Mouse (Mus musculus) T-helper 1 cell (primary cell): ENCODE measurements around the gene Flt3l.
"Not testable (repeated sequence)": the region's sequence is repeated elsewhere in the genome, so short reads cannot be mapped to it uniquely, and the experiment has no call there.

Experiments
- in situ Hi-C: fragments of 300-600 bp; cut with MboI, MseI; formaldehyde crosslinking; loops from one replicate; pipeline ENCODE4 v1.15.1; 2025; ENCODE audit warnings: high pct_unique_total_duplicates

Flt3l gene

GRCm38 (mm10) chr7:45135993-45136567 lies at the start of gene Flt3l, which contains the start of gene Gm45713:
Gene Flt3l, minus strand, starts transcription at chr7:45136432.
Gene Gm45713, minus strand, starts transcription at chr7:45136231.
- in situ Hi-C loops = no loop called here

GRCm38 (mm10) chr7:45185921-45186320 lies 49.7 kb upstream of the Flt3l start:
- in situ Hi-C loops = no loop called here

DNA sequence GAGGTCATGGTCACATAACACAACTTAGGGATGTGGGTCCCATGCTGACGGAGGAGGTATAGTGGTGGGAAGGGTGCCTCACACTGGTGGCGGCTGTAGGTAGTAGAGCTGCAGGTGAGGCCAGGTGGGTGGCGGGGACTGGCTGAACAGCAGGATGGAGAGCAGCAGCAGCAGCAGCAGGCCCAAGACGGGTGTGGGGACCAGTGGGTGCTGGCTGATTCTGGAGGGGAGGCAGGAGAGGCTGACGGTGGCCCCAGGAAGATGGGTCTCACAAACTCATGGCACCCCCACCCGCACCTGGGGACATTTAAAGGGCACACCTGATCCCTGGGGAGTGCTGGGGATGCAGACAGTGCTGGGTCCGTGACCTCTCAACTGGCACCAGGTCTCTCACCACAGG lies 47.4 kb upstream of the Flt3l start:
- in situ Hi-C loops = no loop called here

DNA sequence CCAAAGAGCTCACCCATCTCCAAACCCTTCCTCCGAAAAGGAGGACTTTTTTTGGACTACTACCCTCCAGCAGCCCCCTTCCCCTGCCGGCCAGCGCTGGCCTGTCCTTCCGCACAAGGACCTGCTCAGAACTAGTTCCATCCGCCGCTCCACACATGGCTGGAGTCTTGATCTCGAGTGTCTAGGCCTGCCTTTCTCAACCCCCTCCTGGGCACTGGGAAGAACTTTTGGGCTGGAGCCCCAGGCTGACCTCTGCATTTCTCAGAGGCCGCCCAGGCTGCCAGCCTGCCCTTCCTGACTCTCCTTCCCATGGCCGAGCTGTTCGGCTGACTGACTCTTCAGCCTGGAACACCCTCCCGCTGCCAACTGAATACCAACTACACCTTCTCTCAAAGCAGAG lies 46.4 kb upstream of the Flt3l start:
- in situ Hi-C loops = no loop called here

- in situ Hi-C loops = no loop called here
Observed at GRCm38 (mm10) chr7:45182199-45182601, 46.0 kb upstream of the Flt3l start.

DNA sequence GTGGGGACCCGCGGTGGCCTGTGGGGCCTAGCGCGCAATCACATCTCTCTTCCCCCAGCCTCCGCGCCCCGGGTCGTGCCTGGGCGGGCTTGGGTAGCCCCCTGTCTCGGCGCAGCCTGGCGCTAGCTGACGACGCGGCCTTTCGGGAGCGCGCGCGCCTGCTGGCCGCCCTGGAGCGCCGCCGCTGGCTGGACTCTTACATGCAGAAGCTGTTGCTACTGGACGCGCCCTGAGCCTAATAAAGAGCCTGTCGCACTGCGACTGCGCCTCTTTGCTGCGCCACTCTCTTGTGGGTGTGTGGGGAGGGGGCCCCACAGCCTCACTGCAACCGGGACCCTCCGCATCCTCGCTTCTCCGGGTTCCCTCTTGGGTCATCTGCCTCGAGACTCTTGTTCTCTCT lies 45.3 kb upstream of the Flt3l start:
- in situ Hi-C loops = no loop called here

- in situ Hi-C loops = no loop called here
Observed at GRCm38 (mm10) chr7:45180896-45181477, 44.8 kb upstream of the Flt3l start, which contains the start of gene Pth2. Gene Pth2, plus strand, starts transcription at chr7:45180995.

DNA sequence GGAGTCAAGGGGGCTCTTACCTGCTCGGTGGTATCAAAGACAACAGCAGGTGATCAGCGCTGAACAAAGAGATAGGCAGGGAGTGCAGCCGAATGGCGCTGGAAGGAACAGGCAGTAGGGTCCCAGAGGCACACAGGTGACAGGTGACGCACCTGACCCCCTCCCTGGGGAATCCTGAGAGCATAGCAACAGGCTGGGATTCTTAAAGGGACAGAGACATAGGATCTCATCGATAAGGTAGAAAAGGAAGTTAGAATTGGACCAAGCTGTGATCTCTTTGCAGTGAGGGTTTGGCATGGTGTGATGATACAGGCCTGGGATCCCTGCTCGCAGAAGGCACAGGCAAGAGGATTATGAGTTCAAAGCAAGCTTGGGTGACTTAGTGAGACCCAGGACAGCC lies 43.2 kb upstream of the Flt3l start, which contains the start of gene Gfy:
Gene Gfy, minus strand, starts transcription at position 101 of the 400 bp plus-strand sequence.
- in situ Hi-C loops = no loop called here

GRCm38 (mm10) chr7:45178550-45178949 lies 42.3 kb upstream of the Flt3l start:
- in situ Hi-C loops = no loop called here

GRCm38 (mm10) chr7:45176356-45176755 lies 40.1 kb upstream of the Flt3l start:
- in situ Hi-C loops = no loop called here

DNA sequence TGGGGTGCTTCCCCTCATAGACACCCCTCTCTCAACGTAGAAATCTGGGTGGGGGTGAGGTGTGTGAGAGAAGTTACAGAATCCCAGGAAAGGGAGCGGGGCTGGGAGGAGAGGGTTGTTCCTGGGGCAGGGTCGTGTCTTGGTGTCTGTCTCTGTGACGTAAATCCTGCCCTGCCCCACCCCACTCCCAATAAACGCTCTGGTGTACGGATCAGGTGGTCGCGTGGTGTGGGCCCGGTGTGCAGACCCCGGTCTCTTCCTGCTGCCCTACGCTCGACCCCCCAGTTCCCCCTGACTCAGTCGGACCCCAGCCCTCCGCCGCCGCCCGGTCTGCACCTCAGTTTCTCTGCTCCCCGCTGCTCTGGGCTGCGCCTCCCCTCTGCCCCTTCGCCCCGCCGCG lies 39.7 kb upstream of the Flt3l start:
- in situ Hi-C loops = no loop called here

DNA sequence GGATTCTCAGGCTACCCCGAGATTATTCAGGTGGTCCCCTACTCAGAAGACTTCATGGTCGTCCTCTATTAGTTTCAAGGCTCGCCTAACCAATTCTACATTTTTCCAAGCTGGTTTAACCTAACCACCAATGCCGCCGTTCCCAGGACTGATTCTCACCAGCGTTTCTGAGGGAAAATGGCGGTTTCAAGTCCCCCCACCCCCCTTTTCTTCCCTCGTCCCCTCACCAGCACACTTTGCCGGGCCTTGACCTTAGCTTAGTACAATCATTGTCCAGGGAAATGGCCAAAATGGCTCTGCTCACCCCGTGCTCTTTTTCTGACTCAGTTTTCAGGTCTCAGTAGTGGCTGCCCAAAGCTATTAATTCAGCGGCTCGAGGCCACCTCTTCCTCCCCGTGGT lies 39.2 kb upstream of the Flt3l start:
- in situ Hi-C loops = no loop called here

DNA sequence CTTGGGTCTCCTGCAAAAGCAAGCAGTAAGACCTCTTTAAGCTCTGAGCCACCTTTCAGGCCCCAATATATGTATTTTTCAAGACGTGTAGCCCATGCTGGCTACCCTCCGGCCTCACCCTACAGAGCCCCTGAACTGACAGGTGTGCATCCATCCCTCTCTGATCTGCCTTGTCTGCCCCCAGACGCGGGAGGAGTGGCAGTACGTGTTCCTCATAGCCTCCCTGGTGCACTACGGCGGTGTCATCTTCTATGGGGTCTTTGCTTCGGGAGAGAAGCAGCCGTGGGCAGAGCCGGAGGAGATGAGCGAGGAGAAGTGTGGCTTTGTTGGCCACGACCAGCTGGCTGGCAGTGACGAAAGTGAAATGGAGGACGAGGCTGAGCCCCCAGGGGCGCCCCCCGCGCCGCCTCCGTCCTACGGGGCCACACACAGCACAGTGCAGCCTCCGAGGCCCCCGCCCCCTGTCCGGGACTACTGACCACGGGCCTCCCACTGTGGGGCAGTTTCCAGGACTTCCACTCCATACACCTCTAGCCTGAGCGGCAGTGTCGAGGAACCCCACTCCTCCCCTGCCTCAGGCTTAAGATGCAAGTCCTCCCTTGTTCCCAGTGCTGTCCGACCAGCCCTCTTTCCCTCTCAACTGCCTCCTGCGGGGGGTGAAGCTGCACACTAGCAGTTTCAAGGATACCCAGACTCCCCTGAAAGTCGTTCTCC lies 38.5 kb upstream of the Flt3l start:
- in situ Hi-C loops = no loop called here

- in situ Hi-C loops = not testable (repeated sequence)
Observed at GRCm38 (mm10) chr7:45173772-45174171, 37.5 kb upstream of the Flt3l start.

DNA sequence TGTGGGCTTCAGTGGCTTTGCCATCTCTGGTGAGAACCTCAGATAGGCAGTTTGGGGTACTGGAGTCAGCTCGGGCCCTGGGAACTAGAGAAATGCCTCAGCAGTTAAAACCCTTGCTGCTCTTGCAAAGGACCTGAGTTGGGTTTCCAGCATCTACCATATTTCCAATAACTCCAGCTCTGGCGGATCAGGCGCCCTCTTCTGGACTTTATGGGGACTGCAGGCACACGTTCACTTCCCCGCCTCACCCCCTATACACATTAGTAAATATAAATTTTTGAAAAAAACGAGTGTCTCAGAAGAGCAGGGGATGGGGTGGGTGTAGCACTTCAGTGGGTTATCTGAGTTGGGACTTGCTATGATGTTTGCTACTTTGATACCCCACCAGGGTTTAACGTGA lies 36.7 kb upstream of the Flt3l start:
- in situ Hi-C loops = no loop called here

DNA sequence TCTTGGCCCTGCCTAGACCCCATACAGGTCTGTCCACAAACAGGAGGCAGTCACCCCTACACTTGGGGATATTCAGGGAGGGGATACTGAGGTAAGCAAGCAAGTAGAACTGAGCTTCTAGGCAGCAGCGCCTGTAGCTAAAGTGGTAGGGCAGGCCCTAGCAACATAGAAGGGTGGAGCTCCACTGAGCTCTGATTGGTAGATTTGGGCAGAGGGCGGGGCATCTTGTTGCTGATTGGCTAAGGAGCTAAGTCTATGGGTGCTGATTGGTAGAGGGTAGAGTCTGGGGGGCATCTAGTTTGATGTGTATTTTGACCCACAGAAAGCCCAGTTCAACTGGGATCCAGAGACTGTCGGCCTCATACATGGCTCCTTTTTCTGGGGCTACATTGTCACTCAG lies 33.3 kb upstream of the Flt3l start:
- in situ Hi-C loops = no loop called here

- in situ Hi-C loops = no loop called here
Observed at GRCm38 (mm10) chr7:45168656-45169055, 32.4 kb upstream of the Flt3l start.

- in situ Hi-C loops = no loop called here
Observed at GRCm38 (mm10) chr7:45167761-45168445, 31.7 kb upstream of the Flt3l start.

DNA sequence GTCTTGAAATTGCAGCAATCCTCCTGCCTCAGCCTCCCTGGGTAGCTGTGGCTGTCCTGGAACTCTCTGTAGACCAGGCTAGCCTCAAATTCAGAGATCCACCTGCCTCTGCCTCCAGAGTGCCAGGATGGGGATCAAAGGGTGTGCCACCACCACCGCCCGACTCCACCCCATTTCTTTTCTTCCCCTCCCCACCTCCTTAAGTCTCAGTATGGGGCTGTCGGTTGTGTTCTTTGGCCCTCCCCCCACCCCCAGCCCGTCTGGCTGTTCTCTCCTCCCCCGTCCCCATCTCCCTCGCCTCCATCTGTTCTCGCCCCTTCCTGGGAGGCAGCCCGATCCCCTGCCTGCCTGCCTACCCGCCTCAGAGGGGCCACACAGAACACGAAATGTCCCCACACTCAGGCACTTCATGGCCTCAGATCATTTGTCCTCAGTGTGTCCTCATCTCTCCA lies 30.7 kb upstream of the Flt3l start:
- in situ Hi-C loops = no loop called here

- in situ Hi-C loops = no loop called here
Observed at GRCm38 (mm10) chr7:45165701-45166100, 29.5 kb upstream of the Flt3l start.

DNA sequence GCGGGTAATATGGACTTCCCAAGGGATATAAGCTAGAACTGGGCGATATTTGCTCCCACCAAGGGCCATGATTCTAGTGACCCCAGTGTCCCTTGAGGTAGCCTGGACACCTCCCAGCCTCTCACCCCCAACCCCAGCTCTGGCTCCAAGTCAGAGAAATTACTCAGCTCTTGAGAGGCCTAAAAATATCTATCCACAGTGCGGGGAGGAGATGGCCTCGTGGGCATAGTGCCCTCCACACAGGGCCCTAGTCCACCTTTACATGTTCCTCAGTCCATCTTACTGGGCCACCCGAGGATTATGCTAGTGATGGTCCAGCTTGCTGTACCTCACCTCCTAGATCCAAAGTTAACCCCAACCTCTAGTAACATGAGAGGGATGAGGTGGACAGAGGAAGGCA lies 28.6 kb upstream of the Flt3l start:
- in situ Hi-C loops = no loop called here

- in situ Hi-C loops = no loop called here
Observed at GRCm38 (mm10) chr7:45163735-45164490, 27.7 kb upstream of the Flt3l start, which contains the start of gene Slc17a7. Gene Slc17a7, plus strand, starts transcription at chr7:45163949.
